Mouse (Mus musculus) layer of hippocampus, adult 9-10 months (tissue): ENCODE measurements at regions not wholly inside any gene's neighbourhood (a gene's known extent, or its start where the extent isn't known, plus 50 kb on each side); places are given as distances from the start of the nearest gene placed in this dataset.

Source experiments
- DNase-seq: peaks from one replicate; pipeline ENCODE4 v3.0.0; 2022; ENCODE audit warnings: low spot score

GRCm38 (mm10) chr14:109359914-109360313 lies 446.0 kb upstream of the Slitrk1 start:
- peak; percentile 33 for DNase-seq
